Mouse (Mus musculus): Measurements from ENCODE around the gene Scgn.

Scgn gene

GRCm38 (mm10) chr13:23934211-23934520 lies 56.8 kb downstream of the Scgn start, which contains the start of gene Hist1h2aa:
TSS of gene Hist1h2aa (plus strand) at chr13:23934462.
- no peak for DNase-seq

GRCm38 (mm10) chr13:23933421-23934210 lies 57.4 kb downstream of the Scgn start, which contains the start of gene Hist1h2ba:
TSS of gene Hist1h2ba (minus strand) at chr13:23934156.
- DNase-seq: no peak

- DNase-seq: peak in 1 of 2 experiments; percentile 11
Observed at GRCm38 (mm10) chr13:23930904-23931303, 60.1 kb downstream of the Scgn start.

GRCm38 (mm10) chr13:23930461-23930860 lies 60.6 kb downstream of the Scgn start:
- DNase-seq: no peak

GRCm38 (mm10) chr13:23928637-23929036 lies 62.4 kb downstream of the Scgn start:
- peak in 1 of 2 experiments; percentile 41 for DNase-seq

GRCm38 (mm10) chr13:23925792-23926191 lies 65.2 kb downstream of the Scgn start:
- DNase-seq: no peak

GRCm38 (mm10) chr13:23917674-23918073 lies 73.3 kb downstream of the Scgn start:
- DNase-seq: no peak

- no peak for DNase-seq
Observed at GRCm38 (mm10) chr13:23916132-23916531, 74.9 kb downstream of the Scgn start.

- DNase-seq: no peak
Observed at GRCm38 (mm10) chr13:23914376-23915167, 76.4 kb downstream of the Scgn start, which contains the start of gene Slc17a4. TSS of gene Slc17a4 (minus strand) at chr13:23915009.

- DNase-seq: peak in 1 of 2 experiments; percentile 10
Observed at GRCm38 (mm10) chr13:23913791-23914306, 77.2 kb downstream of the Scgn start.

- DNase-seq: no peak
Observed at GRCm38 (mm10) chr13:23911335-23911734, 79.7 kb downstream of the Scgn start.

- no peak for DNase-seq
Observed at GRCm38 (mm10) chr13:23910121-23910520, 80.9 kb downstream of the Scgn start.

- no peak for DNase-seq
Observed at GRCm38 (mm10) chr13:23906906-23907305, 84.1 kb downstream of the Scgn start.

Measured in lung, adult 18-20 months (tissue).